Mouse (Mus musculus): ENCODE measurements at regions not wholly inside any gene's neighbourhood (a gene's known extent, or its start where the extent isn't known, plus 50 kb on each side); places are given as distances from the start of the nearest gene placed in this dataset.
"Not testable (repeated sequence)": the region's sequence is repeated elsewhere in the genome, so short reads cannot be mapped to it uniquely, and the experiment has no call there.

DNA sequence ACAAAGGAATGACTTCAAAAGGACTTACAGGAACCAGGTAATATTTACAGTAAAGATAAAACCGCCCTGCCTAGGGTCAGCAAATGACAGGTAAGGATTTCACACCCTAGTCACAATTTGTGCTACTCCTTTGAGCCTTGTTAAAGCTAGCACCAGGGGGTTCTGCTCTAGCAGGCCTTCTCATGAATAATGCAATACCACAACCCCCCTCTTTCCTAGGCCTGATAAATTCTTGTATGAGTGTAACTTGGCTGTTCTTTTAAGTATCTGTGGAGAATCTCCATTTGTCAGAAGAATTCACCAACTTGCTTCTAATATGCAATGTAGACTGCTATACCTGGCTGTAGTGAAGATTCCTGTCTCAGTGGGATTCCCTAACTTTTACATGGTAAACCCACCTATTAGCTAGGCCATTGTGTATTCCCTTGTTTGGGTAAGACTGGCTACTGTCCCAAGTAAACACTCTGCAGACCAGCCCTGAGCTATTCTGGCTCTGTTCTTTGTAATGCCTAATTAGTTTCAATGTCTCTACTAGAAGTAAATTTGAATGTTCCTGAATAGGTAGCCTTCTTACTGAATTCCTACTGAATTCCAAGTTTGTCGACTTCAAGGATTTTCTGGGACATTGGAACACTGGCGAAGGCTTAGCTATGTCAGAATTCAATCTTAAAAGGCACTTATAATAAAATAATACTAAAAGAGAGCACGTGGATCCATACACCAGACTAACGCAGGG is 543.4 kb upstream of the Rgmb start:
- H3K9ac ChIP-seq; H3K27me3 ChIP-seq; ATAC-seq; H3K27ac ChIP-seq; H3K4me3 ChIP-seq; H3K4me2 ChIP-seq; H3K9me3 ChIP-seq (replicated peaks); H3K36me3 ChIP-seq (ENCODE audit: poor library complexity, severe bottlenecking); H3K4me1 ChIP-seq: not testable (repeated sequence)
- 61% methylated on average over 5 of the region's 5 CpGs for WGBS

DNA sequence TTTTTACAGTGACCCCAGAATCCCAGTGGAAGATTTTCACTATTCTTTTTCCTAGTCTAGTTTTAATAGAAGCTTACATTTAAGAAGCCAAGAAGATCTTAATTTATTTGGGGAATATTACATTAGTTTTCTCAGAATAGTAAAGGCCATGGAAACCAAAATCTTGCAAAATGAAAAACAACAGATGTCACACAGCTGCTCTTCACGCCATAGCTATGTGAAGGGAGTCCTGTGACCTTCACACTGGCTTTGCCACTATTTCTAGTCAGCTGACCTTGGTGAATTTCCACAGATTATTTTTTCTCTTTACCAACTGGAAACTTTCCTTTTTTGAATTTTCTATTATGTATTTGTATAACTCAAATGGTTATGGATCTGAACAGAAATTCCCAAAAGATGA is 542.1 kb upstream of the Rgmb start:
- 87% methylated on average over 1 of the region's 1 CpGs for WGBS
- Histone ChIP-seq H3K27ac (no peak overlapping the region), H3K9me3 (replicated peaks) (no peaks in the 10 kb centered on the region), H3K4me2 (no peak overlapping the region), H3K36me3 (ENCODE audit: poor library complexity, severe bottlenecking) (no peaks in the 10 kb centered on the region), H3K27me3 (no peaks in the 10 kb centered on the region), H3K4me3 (no peak overlapping the region), H3K4me1 (no peaks in the 10 kb centered on the region), H3K9ac (no peak overlapping the region)
- ATAC-seq = no peak

DNA sequence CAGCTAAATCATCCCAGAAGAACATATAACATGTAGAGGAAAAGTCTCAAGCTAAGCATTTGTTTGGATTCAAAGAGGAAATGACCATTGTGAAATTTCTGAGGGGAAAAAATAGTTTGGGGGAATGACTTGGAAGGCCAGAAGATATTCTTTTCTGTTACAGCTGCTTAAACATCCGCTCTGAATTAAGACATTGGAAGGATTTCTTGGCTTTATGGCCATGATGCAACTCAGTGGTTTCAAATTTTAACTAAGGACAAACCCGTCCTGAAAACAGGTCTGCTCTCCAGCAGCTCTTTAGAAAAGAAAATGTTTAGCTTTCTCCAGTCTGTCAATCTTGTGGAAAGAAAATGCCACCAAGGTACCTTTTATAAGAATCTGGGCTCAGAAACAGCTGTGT is 513.2 kb upstream of the Rgmb start:
- Histone ChIP-seq H3K9me3 (replicated peaks) (no peaks in the 10 kb centered on the region), H3K36me3 (ENCODE audit: poor library complexity, severe bottlenecking) (no peaks in the 10 kb centered on the region), H3K4me3 (no peak overlapping the region), H3K27me3 (no peaks in the 10 kb centered on the region), H3K9ac (no peak overlapping the region), H3K4me2 (no peak overlapping the region), H3K27ac (no peak overlapping the region), H3K4me1 (no peaks in the 10 kb centered on the region)
- 48% methylated on average over 2 of the region's 2 CpGs for WGBS
- no peak for ATAC-seq

DNA sequence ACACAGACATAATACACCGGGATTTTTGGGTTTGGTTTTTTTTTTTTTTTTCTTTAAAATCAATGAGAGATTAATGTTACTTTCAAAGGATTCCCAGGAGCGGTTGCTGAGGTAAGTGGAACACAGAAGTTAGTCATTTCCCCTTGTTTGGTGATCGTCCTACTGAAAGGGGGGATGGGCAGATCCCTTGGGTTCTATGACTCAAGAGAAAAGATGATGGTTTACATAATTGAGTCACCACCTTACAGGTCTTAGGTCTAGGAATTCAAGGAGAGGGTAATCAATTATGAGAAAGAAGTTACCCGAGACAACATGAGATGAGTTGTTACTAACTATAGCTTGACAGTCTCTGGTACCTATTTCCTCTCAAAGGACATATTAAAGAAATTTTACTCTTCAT is 511.9 kb upstream of the Rgmb start:
- no peak for ATAC-seq
- H3K9me3 ChIP-seq (replicated peaks) = no peaks in the 10 kb centered on the region
- H3K36me3 ChIP-seq (ENCODE audit: poor library complexity, severe bottlenecking) = no peaks in the 10 kb centered on the region
- H3K4me2 ChIP-seq = no peak overlapping the region
- 92% methylated on average over 4 of the region's 4 CpGs for WGBS
- H3K4me3 ChIP-seq = no peak overlapping the region
- no peaks in the 10 kb centered on the region for H3K4me1 ChIP-seq
- no peaks in the 10 kb centered on the region for H3K27me3 ChIP-seq
- H3K27ac ChIP-seq = no peak overlapping the region
- H3K9ac ChIP-seq = no peak overlapping the region

DNA sequence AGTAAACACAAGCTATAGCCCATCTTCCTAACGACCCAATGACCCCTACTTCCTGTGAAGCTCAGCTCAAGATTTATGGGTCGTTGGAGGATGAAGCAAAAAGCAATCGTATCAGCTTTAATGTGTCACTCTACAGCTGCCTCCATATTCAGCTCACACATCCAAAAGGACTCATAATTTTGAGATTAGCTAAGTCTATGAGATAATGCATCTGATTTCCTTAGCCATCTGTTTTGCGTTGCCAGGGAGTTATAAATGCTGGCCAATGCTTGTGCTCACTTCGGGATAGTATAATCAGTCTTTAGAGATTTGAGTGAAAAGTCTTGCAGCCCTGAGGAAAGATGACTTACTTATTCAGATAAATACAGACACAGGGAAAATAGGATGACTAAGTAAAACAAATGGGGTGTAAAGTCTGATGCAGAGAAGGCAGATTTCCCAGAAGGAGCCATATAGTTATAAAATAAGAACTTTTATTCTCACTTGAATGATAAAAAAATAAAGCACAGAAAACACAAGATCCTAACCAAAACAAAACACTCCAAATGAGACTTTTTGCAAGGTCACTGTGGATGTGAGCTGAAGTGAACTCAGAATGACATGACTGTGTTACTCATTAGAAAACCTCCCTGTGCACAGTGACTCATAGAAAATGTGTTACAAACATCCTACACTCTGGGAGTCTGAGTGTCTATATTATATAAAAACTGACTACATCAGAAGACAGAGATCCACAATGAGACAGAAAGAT is 509.1 kb upstream of the Rgmb start:
- Histone ChIP-seq H3K27me3 (no peaks in the 10 kb centered on the region), H3K4me1 (no peaks in the 10 kb centered on the region), H3K4me2 (no peak overlapping the region), H3K27ac (no peak overlapping the region), H3K36me3 (ENCODE audit: poor library complexity, severe bottlenecking) (no peaks in the 10 kb centered on the region), H3K9ac (no peak overlapping the region), H3K9me3 (replicated peaks) (no peaks in the 10 kb centered on the region), H3K4me3 (no peak overlapping the region)
- WGBS = 74% methylated on average over 5 of the region's 5 CpGs
- ATAC-seq = no peak

DNA sequence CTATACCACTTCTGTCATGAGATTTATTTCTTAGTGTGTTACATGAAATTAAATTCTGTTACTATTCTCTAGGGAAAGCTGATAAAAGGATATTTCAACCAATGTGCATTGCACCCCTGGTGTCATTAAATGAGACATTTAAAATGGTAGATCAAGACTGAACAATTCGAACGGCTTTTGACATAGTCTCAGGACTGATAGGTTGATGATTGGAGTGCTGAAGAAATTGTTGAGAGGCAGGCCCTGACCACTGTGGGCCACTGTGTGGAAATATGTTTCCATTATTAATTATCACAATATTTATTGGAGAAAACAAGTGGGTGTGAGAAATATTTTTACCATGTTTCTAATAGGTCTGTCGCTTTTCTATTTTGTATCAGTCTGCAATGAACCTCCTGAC is 481.1 kb upstream of the Rgmb start:
- Histone ChIP-seq H3K4me2 (no peak overlapping the region), H3K27ac (no peak overlapping the region), H3K9me3 (replicated peaks) (no peaks in the 10 kb centered on the region), H3K36me3 (ENCODE audit: poor library complexity, severe bottlenecking) (no peaks in the 10 kb centered on the region), H3K4me1 (no peaks in the 10 kb centered on the region), H3K9ac (no peak overlapping the region), H3K27me3 (no peaks in the 10 kb centered on the region), H3K4me3 (no peak overlapping the region)
- ATAC-seq = no peak
- 88% methylated on average over 3 of the region's 3 CpGs for WGBS

DNA sequence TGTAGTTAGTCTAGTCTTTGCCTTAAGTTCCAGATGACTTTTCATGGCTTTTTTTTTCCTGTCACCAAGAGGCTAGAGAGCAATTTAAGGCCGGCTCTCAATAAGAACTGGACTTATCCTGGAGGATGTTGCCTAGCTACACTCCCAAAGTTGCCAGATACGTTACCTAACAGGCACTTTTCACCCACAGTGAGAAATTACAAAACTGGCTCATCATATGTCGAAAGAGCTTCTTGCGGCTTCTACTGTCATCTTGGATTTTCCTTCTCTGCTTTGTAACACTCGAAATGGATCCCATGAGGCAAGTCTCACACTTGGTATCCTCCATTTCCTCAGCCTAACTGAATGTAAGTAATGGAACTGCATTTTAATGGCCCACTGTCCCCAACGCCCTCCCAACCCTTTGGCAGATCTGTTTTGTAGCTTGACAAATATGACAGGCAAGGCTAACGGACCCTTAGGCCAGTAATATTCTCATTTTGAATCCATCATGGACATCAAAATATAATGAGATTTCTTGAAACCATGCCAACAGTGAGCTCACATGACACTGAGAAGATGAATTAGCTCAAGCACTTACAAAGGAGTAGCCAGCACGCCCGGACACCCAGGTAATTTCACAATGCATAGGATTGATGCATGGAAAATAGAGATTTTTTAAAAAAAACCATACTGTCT is 480.5 kb upstream of the Rgmb start:
- no peak for ATAC-seq
- H3K9me3 ChIP-seq (replicated peaks) = no peaks in the 10 kb centered on the region
- H3K4me2 ChIP-seq = no peak overlapping the region
- no peaks in the 10 kb centered on the region for H3K27me3 ChIP-seq
- H3K27ac ChIP-seq = no peak overlapping the region
- 84% methylated on average over 9 of the region's 9 CpGs for WGBS
- no peaks in the 10 kb centered on the region for H3K4me1 ChIP-seq
- no peaks in the 10 kb centered on the region for H3K36me3 ChIP-seq (ENCODE audit: poor library complexity, severe bottlenecking)
- no peak overlapping the region for H3K4me3 ChIP-seq
- H3K9ac ChIP-seq = no peak overlapping the region

DNA sequence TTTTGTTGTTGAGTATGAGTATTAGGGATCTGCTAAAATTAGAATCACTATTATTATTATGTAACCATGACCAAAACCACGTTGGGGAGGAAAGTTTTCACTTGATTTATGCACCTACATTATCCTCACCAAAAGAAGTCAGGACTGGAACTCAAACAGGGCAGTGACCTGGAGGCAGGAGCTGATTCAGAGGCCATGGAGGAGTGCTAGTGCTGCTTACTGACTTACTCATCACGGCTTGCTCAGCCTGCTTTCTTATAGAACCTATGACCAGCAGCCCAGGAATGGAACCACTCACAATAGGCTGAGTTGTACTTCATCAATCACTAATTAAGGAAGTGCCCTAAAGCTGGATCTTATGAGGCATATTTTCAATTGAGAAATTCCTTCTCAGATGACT is 470.9 kb upstream of the Rgmb start:
- no peak for ATAC-seq
- Histone ChIP-seq H3K4me1 (no peaks in the 10 kb centered on the region), H3K9me3 (replicated peaks) (no peaks in the 10 kb centered on the region), H3K36me3 (ENCODE audit: poor library complexity, severe bottlenecking) (no peaks in the 10 kb centered on the region), H3K4me3 (no peak overlapping the region), H3K9ac (no peak overlapping the region), H3K27me3 (no peaks in the 10 kb centered on the region), H3K4me2 (no peak overlapping the region), H3K27ac (no peak overlapping the region)
- WGBS = 58% methylated on average over 2 of the region's 2 CpGs

DNA sequence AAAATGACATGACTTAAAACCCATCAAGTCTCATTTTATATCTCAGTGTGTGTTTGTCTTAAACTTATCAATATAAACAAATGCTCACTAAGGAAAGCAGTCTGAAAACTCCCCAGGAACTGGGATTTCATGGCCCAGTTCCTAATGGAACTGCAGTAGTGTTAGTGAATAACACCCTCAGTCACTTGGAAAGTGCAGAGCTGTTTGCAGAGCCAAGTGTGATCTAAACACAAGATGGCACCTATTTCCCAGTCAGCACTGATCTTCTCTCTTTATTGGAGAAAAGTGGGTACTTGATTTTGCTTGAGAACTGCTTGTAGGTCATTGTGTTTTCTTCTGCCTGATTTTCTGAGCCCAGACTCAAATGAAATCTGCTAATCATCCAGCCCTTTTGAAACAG is 467.7 kb upstream of the Rgmb start:
- Histone ChIP-seq H3K4me2 (no peak overlapping the region), H3K4me1 (no peaks in the 10 kb centered on the region), H3K9me3 (replicated peaks) (no peaks in the 10 kb centered on the region), H3K27me3 (no peaks in the 10 kb centered on the region), H3K36me3 (ENCODE audit: poor library complexity, severe bottlenecking) (no peaks in the 10 kb centered on the region), H3K27ac (no peak overlapping the region), H3K9ac (no peak overlapping the region), H3K4me3 (no peak overlapping the region)
- ATAC-seq = peak; percentile 45; the same call in 1 of the 2 replicates

Measured in forebrain, embryonic 13.5 days (tissue).